In the genomic region with DNA sequence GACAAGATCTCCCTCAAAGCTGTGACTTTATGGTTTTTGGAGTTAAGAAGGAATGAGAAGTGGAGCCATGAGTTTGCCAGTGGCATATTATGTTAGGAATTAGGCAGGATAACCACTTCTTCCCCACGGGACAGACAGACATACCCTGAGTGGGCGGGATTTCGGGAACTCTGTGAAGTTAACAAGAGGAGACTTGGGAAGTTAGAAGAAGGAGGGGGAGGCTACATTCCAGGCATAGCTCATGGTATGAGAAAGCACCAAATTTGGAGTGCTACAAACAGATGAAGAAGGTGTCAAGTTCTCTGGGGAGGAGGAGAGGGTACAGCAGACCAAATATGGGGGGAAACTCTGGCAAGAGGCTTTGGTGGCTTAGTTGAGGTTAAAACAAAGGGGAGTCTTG, we compare ENCODE assay signal across 14 mouse cellular contexts. TPM values are rescaled to one million over a fixed set of nuclear protein-coding genes. Genes with fewer than 3 reads are reported as not detected.
DNase-seq lines count a peak whose midpoint lies in the region; ATAC-seq and TF ChIP-seq lines count a peak whose summit lies in the region.
"Had no signal": no experiment of that assay in that cellular context is flagged by ENCODE, and none has a peak within 500 bp of the region (broad histone marks: within the 10 kb centered on the region; RNA-seq: fewer than 3 reads in every experiment).

No protein-coding gene starts in this region.

- no peaks in the 10 kb centered on the region for H3K79me2 ChIP-seq in heart, adult 2 months (replicated peaks; ENCODE audit: control insufficient read depth, insufficient read depth, low read length)

- peaks cover 2% of the 10 kb centered on the region; the same call in 1 of the 2 replicates for H3K36me3 ChIP-seq in heart, adult 2 months (ENCODE audit: control insufficient read depth, insufficient read depth, low read length)
- H3K36me3 ChIP-seq in midbrain, embryonic 11.5 days (ENCODE audit: control insufficient read depth, insufficient read depth, low read length), result no peaks in the 10 kb centered on the region
- H3K36me3 ChIP-seq in midbrain, embryonic 15.5 days (replicated peaks), result no peaks in the 10 kb centered on the region
- no peaks in the 10 kb centered on the region for H3K36me3 ChIP-seq in limb, embryonic 13.5 days
- H3K36me3 ChIP-seq: forebrain, embryonic 12.5 days; hindbrain, embryonic 12.5 days; neural tube, embryonic 15.5 days had no signal

- H3K9ac ChIP-seq in heart, adult 2 months (ENCODE audit: low read depth, low read length), result no peak overlapping the region
- H3K9ac ChIP-seq in midbrain, embryonic 11.5 days (ENCODE audit: low read length), result no peak overlapping the region
- H3K9ac ChIP-seq in midbrain, embryonic 15.5 days, result no peak overlapping the region
- H3K9ac ChIP-seq in limb, embryonic 13.5 days, result no peak overlapping the region
- H3K9ac ChIP-seq: forebrain, embryonic 12.5 days; hindbrain, embryonic 12.5 days; neural tube, embryonic 15.5 days had no signal

- no peak for ATAC-seq in midbrain, embryonic 11.5 days (ENCODE audit: low FRiP score)
- no peak for ATAC-seq in midbrain, embryonic 15.5 days (replicated peaks)
- peak; percentile 74 for ATAC-seq in limb, embryonic 13.5 days (ENCODE audit: low FRiP score, low read depth)
- no peak for ATAC-seq in CD4-positive, CD25-positive, alpha-beta regulatory T cell, adult 4 months
- ATAC-seq: activated CD4-positive, CD25-positive, alpha-beta regulatory T cell, adult 4 months had no signal

- DNase-seq in heart, adult 2 months, result no peak
- no peak for DNase-seq in heart, adult 11 months
- peak; percentile 69 for DNase-seq in midbrain, embryonic 11.5 days (ENCODE audit: low spot score, missing footprints)
- DNase-seq in adrenal gland, postnatal 25 days, result no peak
- no peak for DNase-seq in cerebellum, postnatal 14 days
- DNase-seq: B cell, adult 2 months had no signal

- H3K27ac ChIP-seq in heart, adult 2 months, result peak overlapping the region; percentile 7; the same call in 1 of the 2 replicates
- H3K27ac ChIP-seq in midbrain, embryonic 11.5 days (ENCODE audit: low read depth, low read length), result no peak overlapping the region
- no peak overlapping the region for H3K27ac ChIP-seq in midbrain, embryonic 15.5 days
- H3K27ac ChIP-seq in limb, embryonic 13.5 days, result peak overlapping the region; percentile 48; the same call in 1 of the 2 replicates
- H3K27ac ChIP-seq: forebrain, embryonic 12.5 days; hindbrain, embryonic 12.5 days; macrophage; neural tube, embryonic 15.5 days had no signal

- H3K9me3 ChIP-seq in midbrain, embryonic 11.5 days (ENCODE audit: control insufficient read depth, low read length), result no peaks in the 10 kb centered on the region
- no peaks in the 10 kb centered on the region for H3K9me3 ChIP-seq in midbrain, embryonic 15.5 days
- no peaks in the 10 kb centered on the region for H3K9me3 ChIP-seq in limb, embryonic 13.5 days
- H3K9me3 ChIP-seq: forebrain, embryonic 12.5 days; hindbrain, embryonic 12.5 days; neural tube, embryonic 15.5 days had no signal

- no peaks in the 10 kb centered on the region for H3K27me3 ChIP-seq in heart, adult 2 months (ENCODE audit: control insufficient read depth, insufficient read depth, low read length)
- no peaks in the 10 kb centered on the region for H3K27me3 ChIP-seq in midbrain, embryonic 11.5 days (ENCODE audit: control insufficient read depth, insufficient read depth, low read length)
- H3K27me3 ChIP-seq in midbrain, embryonic 15.5 days (replicated peaks), result no peaks in the 10 kb centered on the region
- no peaks in the 10 kb centered on the region for H3K27me3 ChIP-seq in limb, embryonic 13.5 days
- H3K27me3 ChIP-seq: forebrain, embryonic 12.5 days; neural tube, embryonic 15.5 days had no signal

- no peak for TF ChIP-seq POLR2A in heart, adult 2 months (IDR thresholded peaks at IDR 0.05; ENCODE audit: insufficient read depth, low read depth, low read length)

- H3K4me3 ChIP-seq in heart, adult 2 months, result no peak overlapping the region
- no peak overlapping the region for H3K4me3 ChIP-seq in midbrain, embryonic 11.5 days (ENCODE audit: low read depth, low read length)
- no peak overlapping the region for H3K4me3 ChIP-seq in midbrain, embryonic 15.5 days
- no peak overlapping the region for H3K4me3 ChIP-seq in limb, embryonic 13.5 days
- H3K4me3 ChIP-seq: forebrain, embryonic 12.5 days; hindbrain, embryonic 12.5 days; neural tube, embryonic 15.5 days had no signal

- TF ChIP-seq CTCF in heart, adult 2 months (IDR thresholded peaks at IDR 0.05), result no peak

- peaks cover 2% of the 10 kb centered on the region for H3K4me1 ChIP-seq in heart, adult 2 months (ENCODE audit: control insufficient read depth, insufficient read depth, low read length)
- no peaks in the 10 kb centered on the region for H3K4me1 ChIP-seq in midbrain, embryonic 11.5 days (ENCODE audit: control insufficient read depth, insufficient read depth, low read length)
- no peaks in the 10 kb centered on the region for H3K4me1 ChIP-seq in midbrain, embryonic 15.5 days
- H3K4me1 ChIP-seq in limb, embryonic 13.5 days, result peaks cover 56% of the 10 kb centered on the region
- H3K4me1 ChIP-seq: forebrain, embryonic 12.5 days had no signal

- 52% methylated on average over 3 of the region's 3 CpGs for WGBS in heart, adult 2 months
- 58% methylated on average over 3 of the region's 3 CpGs for WGBS in midbrain, embryonic 11.5 days
- WGBS in midbrain, embryonic 15.5 days, result 78% methylated on average over 3 of the region's 3 CpGs
- WGBS in limb, embryonic 13.5 days, result 49% methylated on average over 3 of the region's 3 CpGs

- no peak for TF ChIP-seq EP300 in heart, adult 2 months (IDR thresholded peaks at IDR 0.05; ENCODE audit: insufficient read depth, low read depth, low read length)

- no peak overlapping the region for H3K4me2 ChIP-seq in midbrain, embryonic 11.5 days
- no peak overlapping the region for H3K4me2 ChIP-seq in midbrain, embryonic 15.5 days
- no peak overlapping the region for H3K4me2 ChIP-seq in limb, embryonic 13.5 days (replicated peaks)
- H3K4me2 ChIP-seq: forebrain, embryonic 12.5 days; hindbrain, embryonic 12.5 days; neural tube, embryonic 15.5 days had no signal

- intact Hi-C loops in heart, adult 2 months (cut with DNase I), result loop anchor here (5.0 kb wide), 1 partner anchor 38 kb away; no protein-coding TSS in a partner anchor

RNA-seq across cellular contexts. Expression of a gene that starts 8.0 kb away (rescaled TPM):
- total RNA-seq in heart, adult 2 months (2021), result 10 to 100 TPM; 33.7 to 35.2 TPM
- 3.3 and 7.6 TPM in 2 replicates for polyA plus RNA-seq in heart, adult 2 months (2012; rRNA removed)
- 21.1 and 21.4 TPM in 2 replicates for polyA plus RNA-seq in midbrain, embryonic 11.5 days (2014; fragmentation: Nextera tagmentation; extraction: Ambion mirVana)
- 10.9 and 11.3 TPM in 2 replicates for polyA plus RNA-seq in midbrain, embryonic 15.5 days (2015; fragmentation: Nextera tagmentation; extraction: Ambion mirVana)
- polyA plus RNA-seq in limb, embryonic 13.5 days (2015; fragmentation: Nextera tagmentation; extraction: Ambion mirVana), result 32.6 and 34.5 TPM in 2 replicates
- 67.2 and 126 TPM in 2 replicates for total RNA-seq in adrenal gland, postnatal 25 days (2021)
- polyA plus RNA-seq in CD4-positive, CD25-positive, alpha-beta regulatory T cell, adult 4 months (2017; shearing (Covaris generic)), result 1 to 10 TPM; 2.3 to 3.7 TPM
- polyA plus RNA-seq: macrophage had no signal

Comparison
In these comparisons a context has a peak if more than half of its experiments do, and no peak if none do; other contexts are left out.
1. H3K27ac ChIP-seq: peak in heart, adult 2 months (single experiment) and limb, embryonic 13.5 days (single experiment); none in midbrain, embryonic 11.5 days (single experiment) and midbrain, embryonic 15.5 days (single experiment).